Mouse (Mus musculus): ENCODE results near the gene Acot7.
"Not testable (repeated sequence)": the region's sequence is repeated elsewhere in the genome, so short reads cannot be mapped to it uniquely, and the experiment has no call there.

Gene Acot7

GRCm38 (mm10) chr4:152202905-152203304 is 25.0 kb downstream of the Acot7 start:
- no peak for DNase-seq (ENCODE audit: low spot score in 2 of 2)

DNA sequence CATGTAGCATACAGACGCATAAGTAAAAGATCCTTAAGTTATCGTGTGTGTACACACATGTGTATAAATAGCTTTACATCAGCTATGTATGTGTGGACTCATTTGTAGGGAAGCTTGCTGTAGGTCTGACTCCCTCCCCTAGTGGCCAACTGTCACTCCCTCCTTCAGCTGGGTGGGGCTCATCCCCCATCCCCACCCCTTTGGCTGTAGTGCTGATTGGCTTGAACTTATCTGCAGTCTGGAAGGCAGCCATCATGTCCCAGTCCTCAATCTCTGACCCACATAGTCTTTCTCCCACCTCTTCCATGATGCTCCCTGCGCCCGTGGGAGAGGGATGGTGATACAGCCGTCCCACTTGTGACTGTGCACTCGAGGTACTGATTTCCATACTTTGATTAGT is 26.7 kb downstream of the Acot7 start:
- DNase-seq (ENCODE audit: low spot score in 2 of 2), result no peak

GRCm38 (mm10) chr4:152206199-152206598 is 28.3 kb downstream of the Acot7 start:
- no peak for DNase-seq (ENCODE audit: low spot score in 2 of 2)

DNA sequence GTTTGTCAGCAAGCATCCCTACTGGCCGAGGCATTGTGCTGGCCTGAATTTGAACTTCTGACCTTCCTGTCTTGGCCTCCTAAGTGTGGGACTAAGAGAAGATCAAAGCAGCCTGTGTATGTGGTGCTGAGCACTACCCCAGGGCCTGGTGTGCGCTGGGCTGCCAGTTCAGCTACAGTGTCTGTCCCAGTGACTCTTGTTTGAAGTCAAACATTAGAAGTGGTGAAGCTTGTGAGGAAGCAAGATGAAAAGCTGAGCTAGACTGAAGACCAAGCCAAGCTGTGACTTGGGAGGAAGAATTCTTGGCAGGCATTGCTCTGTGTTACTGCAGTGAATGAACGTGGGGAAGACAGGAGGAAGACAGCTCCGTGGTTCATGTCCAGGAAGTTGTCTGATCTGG is 31.7 kb downstream of the Acot7 start:
- no peak for DNase-seq (ENCODE audit: low spot score in 2 of 2)

DNA sequence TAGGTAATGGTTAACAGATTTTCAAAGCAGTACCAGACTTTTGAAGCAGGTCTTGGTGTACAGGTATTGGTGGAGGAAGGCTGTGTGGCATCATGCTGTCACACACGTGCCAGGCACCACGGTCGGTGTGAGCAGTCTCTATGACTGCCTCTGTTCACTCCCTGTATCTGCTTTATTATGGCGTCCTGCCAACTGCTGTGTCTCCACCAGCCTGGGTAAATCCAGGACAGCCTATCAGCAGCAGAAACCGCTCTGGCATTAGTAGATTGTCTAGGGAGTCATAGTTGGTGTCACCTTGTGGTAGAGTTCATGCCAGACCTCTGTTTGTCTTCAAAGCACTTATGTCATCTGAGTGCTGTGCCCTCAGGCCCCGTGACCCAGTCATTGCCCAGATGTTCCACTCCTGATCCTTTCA is 34.2 kb downstream of the Acot7 start:
- no peak for DNase-seq (ENCODE audit: low spot score in 2 of 2)

DNA sequence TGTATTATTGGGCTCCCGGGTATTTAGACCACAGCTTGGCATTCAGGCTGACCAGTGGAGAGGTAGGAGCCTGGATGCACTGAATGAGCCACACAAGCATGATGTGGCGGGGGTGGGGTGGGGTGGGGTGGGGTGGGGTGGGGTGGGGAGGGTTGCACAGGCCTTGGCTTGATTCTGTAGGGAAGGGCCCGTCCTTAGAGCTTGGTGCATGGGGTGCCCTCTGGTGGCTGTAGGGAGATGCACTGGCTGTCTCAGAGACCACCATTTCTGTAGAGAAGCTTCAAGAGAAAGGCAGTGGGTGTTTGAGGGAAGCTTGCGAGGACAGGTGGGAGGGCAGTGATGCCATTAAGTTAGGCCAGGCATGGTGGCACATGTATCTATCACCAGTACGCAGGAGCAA is 34.6 kb downstream of the Acot7 start:
- peak; percentile 44 to 76 for DNase-seq (ENCODE audit: low spot score in 2 of 2)

GRCm38 (mm10) chr4:152212974-152213373 is 35.0 kb downstream of the Acot7 start:
- no peak for DNase-seq (ENCODE audit: low spot score in 2 of 2)

DNA sequence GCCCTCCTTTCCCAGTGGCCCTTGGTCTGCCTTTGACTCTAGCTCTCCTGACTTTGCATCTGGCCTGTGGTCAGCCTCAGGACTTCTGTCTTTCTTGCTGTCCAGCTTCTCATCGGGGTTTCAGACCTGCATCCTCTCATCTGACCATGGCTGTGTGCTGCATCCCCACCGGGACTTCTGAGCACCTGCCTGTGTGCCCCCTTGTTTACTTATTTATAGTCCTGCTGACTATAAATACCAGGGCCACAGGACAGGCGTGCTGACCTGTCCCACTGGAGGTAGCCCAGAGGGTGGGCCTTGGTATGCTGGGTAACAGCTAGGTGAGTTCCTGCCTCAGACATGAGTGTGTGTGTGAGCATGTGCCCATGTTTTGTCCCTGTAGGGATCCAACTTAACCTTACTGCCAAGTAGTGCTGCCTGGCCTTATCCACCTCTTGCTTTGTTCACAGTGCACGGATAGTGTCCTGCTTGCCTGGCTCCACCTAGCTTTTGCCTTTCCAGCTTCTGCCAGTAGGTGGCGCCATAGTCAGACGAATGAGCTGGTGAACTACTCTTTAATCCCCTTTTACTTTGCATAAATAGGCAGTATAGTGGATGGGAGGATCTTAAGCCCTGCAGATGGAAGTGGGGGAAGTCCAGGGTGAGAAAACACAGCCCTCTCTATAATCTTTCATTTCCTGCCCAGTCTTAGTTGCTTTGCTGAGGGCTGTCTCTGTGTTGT is 36.0 kb downstream of the Acot7 start:
- peak; percentile 84 to 97 for DNase-seq (ENCODE audit: low spot score in 2 of 2)

DNA sequence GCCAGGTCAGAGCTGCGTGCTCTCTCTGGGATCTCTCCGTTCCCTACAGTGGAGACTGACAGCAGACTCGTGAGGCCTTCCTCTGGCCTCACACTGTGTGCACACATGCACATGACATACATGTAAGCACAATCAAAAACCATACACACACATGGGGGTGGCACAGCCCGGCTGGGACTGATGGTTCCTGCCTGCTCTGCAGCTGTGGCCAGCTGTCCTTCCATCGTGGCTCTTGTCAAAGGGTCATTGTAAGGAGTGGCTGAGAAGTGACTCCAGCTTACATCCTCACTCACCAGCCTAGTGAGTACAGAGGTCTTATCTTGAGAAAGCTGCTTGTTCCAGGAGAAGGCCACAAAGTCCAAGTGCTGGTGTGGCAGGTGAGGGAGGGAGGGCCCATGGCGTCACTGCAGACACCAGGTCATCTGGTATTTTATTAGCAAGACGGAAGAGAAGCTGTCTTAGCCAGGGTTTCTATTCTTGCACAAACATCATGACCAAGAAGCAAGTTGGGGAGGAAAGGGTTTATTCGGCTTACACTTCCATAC is 37.0 kb downstream of the Acot7 start:
- DNase-seq (ENCODE audit: low spot score in 2 of 2), result no peak

DNA sequence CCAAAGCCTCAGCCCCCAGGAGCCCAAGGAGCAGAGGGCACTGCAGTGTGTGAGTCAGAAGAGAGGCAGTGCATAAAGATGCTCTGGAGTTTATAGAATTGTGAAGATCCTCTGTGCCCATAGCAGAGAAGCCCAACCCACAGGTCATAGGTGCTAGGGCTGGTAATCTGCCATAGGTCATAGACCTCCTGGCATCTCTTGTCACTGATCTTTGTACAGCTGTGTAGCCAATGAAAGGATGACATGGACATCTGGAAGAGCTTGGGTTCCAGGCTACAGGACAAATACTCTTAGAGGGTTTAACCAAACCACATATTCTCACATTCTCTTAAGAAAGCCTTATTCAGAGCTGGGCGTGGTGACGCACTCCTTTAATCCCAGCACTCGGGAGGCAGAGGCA is 41.7 kb downstream of the Acot7 start:
- DNase-seq (ENCODE audit: low spot score in 2 of 2), result no peak

GRCm38 (mm10) chr4:152220771-152221410 is 43.0 kb downstream of the Acot7 start:
- DNase-seq (ENCODE audit: low spot score in 2 of 2), result no peak

- DNase-seq (ENCODE audit: low spot score in 2 of 2), result no peak
Observed at GRCm38 (mm10) chr4:152221411-152221887, 43.5 kb downstream of the Acot7 start.

DNA sequence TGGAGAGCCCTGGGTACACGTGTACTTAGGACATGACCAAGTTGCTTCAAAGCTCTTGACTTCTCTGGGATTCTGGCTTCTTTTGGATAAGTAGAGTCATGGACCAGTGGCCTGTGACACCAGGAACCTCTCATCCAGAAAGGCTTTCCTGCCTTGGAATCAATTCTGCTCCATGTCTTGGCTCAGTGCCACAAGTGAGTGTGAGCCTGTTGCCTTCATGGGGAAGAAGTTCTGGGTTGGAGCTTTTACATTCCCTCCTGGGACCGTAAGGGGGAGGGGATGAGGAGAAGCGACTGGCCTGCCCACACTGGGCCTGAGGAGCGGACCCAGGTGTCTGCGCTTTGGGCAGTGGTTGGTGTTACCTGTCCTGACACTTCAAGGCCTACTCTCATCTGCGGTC is 44.2 kb downstream of the Acot7 start:
- no peak for DNase-seq (ENCODE audit: low spot score in 2 of 2)

DNA sequence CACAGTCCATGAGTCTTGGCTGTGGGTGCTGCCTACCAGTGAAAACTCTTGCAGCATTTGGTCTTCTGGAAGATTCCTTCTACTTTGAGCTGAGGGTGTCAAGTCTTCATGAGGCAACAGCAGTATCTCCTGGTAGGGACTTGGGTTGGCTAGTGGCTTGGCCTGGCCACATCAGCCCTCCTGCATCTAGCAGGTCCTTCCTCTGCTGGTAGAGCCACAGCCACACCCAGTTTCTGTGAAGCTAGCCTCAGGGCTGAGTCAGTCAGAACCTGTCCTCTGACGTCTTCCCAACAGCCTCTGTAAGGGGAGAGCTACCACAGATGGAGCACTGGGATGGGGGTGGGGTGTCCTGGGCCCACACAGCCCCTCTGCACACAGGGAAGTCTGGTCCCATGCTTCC is 44.6 kb downstream of the Acot7 start:
- DNase-seq (ENCODE audit: low spot score in 2 of 2), result no peak

DNA sequence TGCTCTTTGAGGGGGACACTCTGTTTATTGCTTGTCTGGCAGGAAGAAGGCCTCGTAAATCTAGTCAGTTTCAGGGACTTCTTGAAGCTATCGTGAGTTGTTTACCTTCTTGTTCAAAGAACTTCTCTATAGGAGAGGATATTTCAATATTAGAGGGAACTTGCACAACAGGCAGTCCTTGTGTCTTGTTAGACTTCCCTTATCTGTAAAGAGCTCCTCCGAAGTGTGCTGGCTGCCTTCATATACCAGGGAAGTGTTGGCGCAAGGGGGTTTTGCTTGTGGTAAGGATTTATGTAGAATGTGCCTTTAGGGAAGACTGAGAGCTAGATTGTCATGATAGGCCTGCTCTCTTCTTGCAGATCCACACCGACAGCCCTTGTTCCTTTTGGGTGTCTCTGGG is 46.2 kb downstream of the Acot7 start:
- DNase-seq (ENCODE audit: low spot score in 2 of 2), result no peak

GRCm38 (mm10) chr4:152226901-152227486 is 49.1 kb downstream of the Acot7 start:
- no peak for DNase-seq (ENCODE audit: low spot score in 2 of 2)

DNA sequence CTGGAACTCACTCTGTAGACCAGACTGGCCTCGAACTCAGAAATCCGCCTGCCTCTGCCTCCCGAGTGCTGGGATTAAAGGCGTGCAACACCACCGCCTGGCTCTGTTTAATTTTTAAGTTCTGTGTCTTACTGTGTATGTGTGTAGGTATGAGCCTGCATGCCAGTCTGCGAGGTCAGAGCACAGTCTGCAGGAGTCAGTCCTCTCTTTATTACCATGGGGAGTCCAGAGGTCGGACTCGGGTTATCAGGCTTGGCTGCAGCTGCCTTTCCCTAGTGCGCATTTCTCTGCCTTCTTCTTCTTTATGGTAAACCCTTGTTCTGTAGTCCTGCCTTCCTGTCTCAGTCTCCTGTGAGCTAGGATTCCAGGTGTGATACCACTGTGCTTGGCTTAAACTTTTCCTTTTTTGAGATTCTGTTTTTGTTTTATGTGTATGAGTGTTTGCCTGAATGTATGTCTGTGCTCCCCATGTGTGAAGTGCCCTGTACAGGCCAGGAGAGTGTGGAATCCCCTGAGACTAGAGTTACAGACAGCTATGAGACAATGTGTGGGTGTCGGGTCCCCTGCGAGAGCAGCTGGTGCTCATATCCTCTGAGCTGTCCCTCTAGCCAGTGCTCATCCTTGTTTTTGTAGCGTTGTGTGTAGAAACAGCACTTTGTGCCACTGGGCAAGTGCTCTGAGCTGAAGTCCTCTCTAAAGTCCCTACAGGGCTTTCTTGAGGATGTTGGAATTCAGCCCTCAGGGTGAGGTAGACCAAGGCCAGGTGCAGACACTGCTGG is 50.0 kb downstream of the Acot7 start:
- no peak for DNase-seq (ENCODE audit: low spot score in 2 of 2)

- DNase-seq (ENCODE audit: low spot score in 2 of 2), result not testable (repeated sequence)
Observed at GRCm38 (mm10) chr4:152230331-152230730, 52.4 kb downstream of the Acot7 start.

GRCm38 (mm10) chr4:152231326-152231725 is 53.4 kb downstream of the Acot7 start:
- no peak for DNase-seq (ENCODE audit: low spot score in 2 of 2)

GRCm38 (mm10) chr4:152232411-152232903 is 54.5 kb downstream of the Acot7 start:
- DNase-seq (ENCODE audit: low spot score in 2 of 2), result no peak

DNA sequence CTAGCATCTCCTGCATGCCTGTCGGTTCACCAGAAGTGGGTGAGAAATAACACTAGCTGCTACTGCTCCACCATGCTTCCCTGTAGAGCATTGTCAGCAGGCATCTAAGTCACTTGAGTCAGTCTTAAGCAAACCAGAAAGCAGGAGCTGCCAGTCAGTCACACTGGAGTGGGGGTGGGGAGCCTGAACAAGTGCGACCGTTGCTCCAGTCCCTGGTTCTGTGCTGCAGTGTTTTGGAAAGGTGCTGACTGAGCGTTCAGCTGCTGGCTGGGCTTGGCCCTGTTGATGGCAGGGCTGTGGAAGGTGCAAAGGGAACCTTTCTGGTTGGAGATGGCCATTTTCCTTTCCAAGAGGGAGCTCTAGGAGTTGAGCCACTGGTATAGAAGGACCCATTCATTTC is 62.0 kb downstream of the Acot7 start:
- no peak for DNase-seq (ENCODE audit: low spot score in 2 of 2)
